Mouse (Mus musculus) heart, adult 2 months (tissue): ENCODE data around the gene Megf6. TPM values are rescaled to one million over a fixed set of nuclear protein-coding genes. Genes with fewer than 3 reads are reported as not detected.

ENCODE experiments used
- DNase-seq, 2 experiments: peaks; one replicate each; pipeline ENCODE4 v3.0.0; 2021
- H3K27ac ChIP-seq: fragments of 200-600 bp; 2 replicates; pipeline ENCODE4 v1.8.1; 2022
- H3K27me3 ChIP-seq: fragments of 200-500 bp; 2 replicates; pipeline ENCODE4 v1.6.1; 2012; ENCODE audit warnings: mild to moderate bottlenecking, low read length, inconsistent platforms, mixed read lengths; ENCODE audit not compliant: control insufficient read depth, insufficient read depth
- H3K36me3 ChIP-seq: fragments of 200-500 bp; 2 replicates; pipeline ENCODE4 v1.6.1; 2012; ENCODE audit warnings: low read length, inconsistent platforms; ENCODE audit not compliant: control insufficient read depth, insufficient read depth
- H3K4me1 ChIP-seq: fragments of 200-500 bp; 2 replicates; pipeline ENCODE4 v1.6.1; 2011; ENCODE audit warnings: low read length; ENCODE audit not compliant: control insufficient read depth, insufficient read depth
- H3K4me3 ChIP-seq: fragments of 200-600 bp; 2 replicates; pipeline ENCODE4 v1.8.1; 2022
- H3K79me2 ChIP-seq: fragments of 200-500 bp; replicated peaks from 2 replicates; pipeline ENCODE4 v1.6.1; 2012; ENCODE audit warnings: mild to moderate bottlenecking, inconsistent platforms, low read length, moderate library complexity, mixed read lengths; ENCODE audit not compliant: control insufficient read depth, insufficient read depth
- H3K9ac ChIP-seq: fragments of 200-500 bp; 2 replicates; pipeline ENCODE4 v1.6.1; 2012; ENCODE audit warnings: low read depth, mild to moderate bottlenecking, control low read depth, inconsistent platforms, low read length, mixed read lengths
- CTCF ChIP-seq: fragments of 200-600 bp; IDR thresholded peaks from 2 replicates; pipeline ENCODE4 v1.8.1; 2022; ENCODE audit warnings: antibody characterized with exemption, mild to moderate bottlenecking, moderate library complexity
- EP300 ChIP-seq: fragments of 200-500 bp; IDR thresholded peaks from 2 replicates; pipeline ENCODE4 v1.6.1; 2011; ENCODE audit warnings: low read depth, low read length, control low read depth; ENCODE audit not compliant: insufficient read depth
- POLR2A ChIP-seq: fragments of 200-500 bp; IDR thresholded peaks from 2 replicates; pipeline ENCODE4 v1.6.1; 2011; ENCODE audit warnings: mild to moderate bottlenecking, low read depth, low read length, control low read depth; ENCODE audit not compliant: insufficient read depth
- WGBS: fragments of 180-500 bp; shearing (Covaris S2); methylation state at CpG from one replicate; pipeline ENCODE4 v1.1.7; 2018; 5-methylcytosine and 5-hydroxymethylcytosine counted together
- intact Hi-C: fragments of 180-260 bp; cut with DNase I; formaldehyde crosslinking; loops from one replicate; pipeline ENCODE4 v1.15.1; 2025
- polyA plus RNA-seq: library from polyadenylated mRNA; depleted of rRNA; stranded (reverse); fragments of >200 nt; gene quantifications from 2 replicates; pipeline ENCODE4 v1.2.3, GENCODE M21; 2012
- total RNA-seq, 2 experiments: library from RNA; stranded (reverse); gene quantifications; 2 replicates each; pipeline ENCODE4 v1.2.3; 2021

Megf6 gene
- total and polyA plus RNA-seq, 3 experiments: 4.1 to 4.9 (median 4.3) TPM

- 49% methylated on average over 3 of the region's 3 CpGs for WGBS
- H3K27me3 ChIP-seq: no peaks in the 10 kb centered on the region
- no peaks in the 10 kb centered on the region for H3K79me2 ChIP-seq
- H3K36me3 ChIP-seq: no peaks in the 10 kb centered on the region
- H3K27ac ChIP-seq: no peak overlapping the region
- no peak overlapping the region for H3K9ac ChIP-seq
- H3K4me1 ChIP-seq: no peaks in the 10 kb centered on the region
- no peak overlapping the region for H3K4me3 ChIP-seq
- DNase-seq: peak in 1 of 2 experiments; percentile 23
- intact Hi-C loops: loop anchor here (1.0 kb wide), 1 partner anchor 110 kb away; no protein-coding TSS in a partner anchor
- TF ChIP-seq EP300 (no peak), CTCF (peak; percentile 90), POLR2A (no peak)
These were observed 102.5 kb downstream of the Megf6 start for GRCm38 (mm10) chr4:154273000-154273399.

GRCm38 (mm10) chr4:154279481-154279880 is 109.0 kb downstream of the Megf6 start:
- Histone ChIP-seq H3K36me3 (no peaks in the 10 kb centered on the region), H3K4me3 (no peak overlapping the region), H3K4me1 (no peaks in the 10 kb centered on the region), H3K27me3 (no peaks in the 10 kb centered on the region), H3K9ac (no peak overlapping the region), H3K27ac (no peak overlapping the region), H3K79me2 (no peaks in the 10 kb centered on the region)
- DNase-seq: no peak
- WGBS: 48% methylated on average over 9 of the region's 9 CpGs
- intact Hi-C loops: no loop called here
- TF ChIP-seq EP300 (no peak), POLR2A (no peak), CTCF (no peak)

GRCm38 (mm10) chr4:154283671-154284070 is 113.1 kb downstream of the Megf6 start:
- no peaks in the 10 kb centered on the region for H3K4me1 ChIP-seq
- H3K36me3 ChIP-seq: no peaks in the 10 kb centered on the region
- TF ChIP-seq EP300 (no peak), POLR2A (no peak), CTCF (no peak)
- peak in 1 of 2 experiments; percentile 14 for DNase-seq
- H3K27ac ChIP-seq: no peak overlapping the region
- no peaks in the 10 kb centered on the region for H3K79me2 ChIP-seq
- 50% methylated on average over 7 of the region's 7 CpGs for WGBS
- H3K9ac ChIP-seq: no peak overlapping the region
- intact Hi-C loops: no loop called here
- no peak overlapping the region for H3K4me3 ChIP-seq
- no peaks in the 10 kb centered on the region for H3K27me3 ChIP-seq

GRCm38 (mm10) chr4:154293735-154294201 is 123.2 kb downstream of the Megf6 start:
- Histone ChIP-seq H3K27ac (no peak overlapping the region), H3K36me3 (no peaks in the 10 kb centered on the region), H3K79me2 (no peaks in the 10 kb centered on the region), H3K9ac (no peak overlapping the region), H3K4me3 (no peak overlapping the region), H3K27me3 (no peaks in the 10 kb centered on the region), H3K4me1 (no peaks in the 10 kb centered on the region)
- TF ChIP-seq POLR2A (no peak), CTCF (no peak), EP300 (no peak)
- no peak for DNase-seq
- WGBS: 52% methylated on average over 4 of the region's 4 CpGs
- intact Hi-C loops: no loop called here

GRCm38 (mm10) chr4:154294262-154294731 is 123.8 kb downstream of the Megf6 start:
- no peak overlapping the region for H3K27ac ChIP-seq
- no peak overlapping the region for H3K9ac ChIP-seq
- H3K4me3 ChIP-seq: no peak overlapping the region
- no peaks in the 10 kb centered on the region for H3K4me1 ChIP-seq
- TF ChIP-seq POLR2A (no peak), EP300 (no peak), CTCF (no peak)
- H3K27me3 ChIP-seq: no peaks in the 10 kb centered on the region
- no peaks in the 10 kb centered on the region for H3K79me2 ChIP-seq
- intact Hi-C loops: no loop called here
- WGBS: 57% methylated on average over 8 of the region's 8 CpGs
- no peak for DNase-seq
- no peaks in the 10 kb centered on the region for H3K36me3 ChIP-seq

- Histone ChIP-seq H3K27me3 (peaks cover 5% of the 10 kb centered on the region), H3K27ac (no peak overlapping the region), H3K4me1 (peaks cover 1% of the 10 kb centered on the region; the same call in 1 of the 2 replicates), H3K79me2 (no peaks in the 10 kb centered on the region), H3K4me3 (no peak overlapping the region), H3K36me3 (no peaks in the 10 kb centered on the region), H3K9ac (no peak overlapping the region)
- 42% methylated on average over 9 of the region's 9 CpGs for WGBS
- no peak for DNase-seq
- intact Hi-C loops: no loop called here
- TF ChIP-seq CTCF (no peak), POLR2A (no peak), EP300 (no peak)
These were observed 127.2 kb downstream of the Megf6 start for GRCm38 (mm10) chr4:154297761-154298160.
